Mouse (Mus musculus) lung, adult 2 months (tissue): Measurements from ENCODE around the gene Tmem274. TPM values are rescaled to one million over a fixed set of nuclear protein-coding genes. Genes with fewer than 3 reads are reported as not detected.
A peak's percentile ranks its signal among the peaks of the same experiment; 100 is the strongest.

ENCODE experiments used
- DNase-seq: peaks from one replicate; pipeline ENCODE4 v3.0.0; 2022
- H3K4me1 ChIP-seq: fragments of 200-500 bp; 2 replicates; pipeline ENCODE4 v1.6.1; 2011; ENCODE audit warnings: low read length; ENCODE audit not compliant: control insufficient read depth, insufficient read depth
- H3K4me3 ChIP-seq: fragments of 200-500 bp; replicated peaks from 2 replicates; pipeline ENCODE3; 2011; ENCODE audit warnings: low read depth, mild to moderate bottlenecking, control low read depth, low read length; ENCODE audit errors: extremely low read depth
- CTCF ChIP-seq: fragments of 200-500 bp; IDR thresholded peaks from 2 replicates; pipeline ENCODE4 v1.5.1; 2011; ENCODE audit warnings: mild to moderate bottlenecking, low read length, control low read depth; ENCODE audit not compliant: insufficient read depth
- POLR2A ChIP-seq: fragments of 200-500 bp; IDR thresholded peaks from 2 replicates; pipeline ENCODE4 v1.6.1; 2011; ENCODE audit warnings: low read depth, mild to moderate bottlenecking, control low read depth, low read length, borderline replicate concordance; ENCODE audit errors: extremely low read depth
- WGBS: fragments of 180-500 bp; shearing (Covaris S2); methylation state at CpG from one replicate; pipeline ENCODE4 v1.1.7; 2018; 5-methylcytosine and 5-hydroxymethylcytosine counted together
- polyA plus RNA-seq: library from polyadenylated mRNA; depleted of rRNA; stranded (reverse); fragments of >200 nt; gene quantifications from 2 replicates; pipeline ENCODE4 v1.2.3, GENCODE M21; 2012

The Tmem274 gene
- polyA plus RNA-seq, 1 experiment: not detected

DNA sequence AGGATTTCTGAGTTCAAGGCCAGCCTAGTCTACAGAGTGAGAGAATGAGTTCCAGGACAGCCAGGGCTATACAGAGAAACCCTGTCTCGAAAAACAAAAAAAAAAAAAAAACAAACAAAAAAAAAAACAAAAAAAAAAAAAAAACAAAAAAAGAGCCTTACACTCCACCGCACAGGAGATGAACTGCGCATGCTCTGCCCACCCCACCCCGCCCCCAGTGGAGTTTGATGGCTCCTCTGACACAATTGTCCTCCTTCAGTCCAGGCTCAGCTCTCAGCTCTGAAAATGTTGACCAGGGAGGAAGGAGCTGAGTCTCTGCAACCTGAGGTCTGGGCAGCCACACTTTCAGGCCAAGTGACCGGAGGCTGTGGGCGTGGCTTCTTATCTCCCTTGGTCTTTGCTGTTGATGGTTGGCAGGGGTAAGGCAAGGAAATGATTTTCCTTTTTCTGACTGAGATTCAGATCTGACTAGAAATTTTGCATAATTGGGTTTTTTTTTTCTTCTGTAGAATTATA is 13.7 kb upstream of the Tmem274 start:
- H3K4me3 ChIP-seq: no peak overlapping the region
- TF ChIP-seq CTCF (no peak), POLR2A (no peak)
- no peak for DNase-seq
- no peaks in the 10 kb centered on the region for H3K4me1 ChIP-seq
- 69% methylated on average over 6 of the region's 6 CpGs for WGBS

DNA sequence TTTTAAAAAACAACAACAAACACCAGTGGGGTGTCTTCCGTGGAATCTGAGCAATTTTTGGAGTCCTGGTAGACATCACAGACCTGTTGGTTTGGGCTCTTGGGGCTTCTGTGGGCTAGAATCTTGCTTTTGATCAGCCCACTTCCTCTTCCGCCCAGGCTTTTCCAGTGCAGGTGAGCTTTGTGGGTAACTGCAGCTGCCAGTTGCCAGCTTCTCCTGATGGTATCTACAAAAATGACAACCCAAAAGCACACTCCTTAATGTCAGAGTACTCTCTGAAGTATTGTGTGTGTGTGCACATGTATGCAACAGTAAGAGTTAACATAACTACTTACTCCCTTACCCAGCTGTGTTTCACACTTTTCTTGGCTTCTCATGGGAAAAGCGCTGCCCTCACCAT is 7.6 kb upstream of the Tmem274 start:
- H3K4me1 ChIP-seq: no peaks in the 10 kb centered on the region
- H3K4me3 ChIP-seq: no peak overlapping the region
- WGBS: 88% methylated on average over 3 of the region's 3 CpGs
- no peak for DNase-seq
- TF ChIP-seq POLR2A (no peak), CTCF (no peak)

DNA sequence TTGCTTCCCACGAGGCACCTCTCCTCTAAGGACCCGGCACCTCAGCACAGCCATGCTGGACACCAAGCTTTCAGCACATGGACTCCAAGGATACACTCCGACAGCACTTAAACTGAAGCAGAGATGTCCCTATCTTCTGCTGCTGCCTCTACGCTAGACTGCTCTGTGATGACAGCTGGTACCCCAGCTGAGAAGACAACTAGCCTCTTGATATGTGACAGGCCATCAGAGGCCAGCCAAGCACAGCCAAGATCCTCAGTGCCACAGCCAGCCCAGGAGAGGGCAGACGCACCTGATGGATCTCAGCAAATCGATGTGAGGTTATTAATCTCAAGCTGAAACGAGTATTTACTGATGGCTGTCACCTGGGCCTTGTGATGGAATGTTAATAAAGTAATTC is 2.1 kb upstream of the Tmem274 start:
- Histone ChIP-seq H3K4me1 (no peaks in the 10 kb centered on the region), H3K4me3 (no peak overlapping the region)
- no peak for TF ChIP-seq POLR2A
- no peak for TF ChIP-seq CTCF
- WGBS: 67% methylated on average over 7 of the region's 7 CpGs
- DNase-seq: no peak

DNA sequence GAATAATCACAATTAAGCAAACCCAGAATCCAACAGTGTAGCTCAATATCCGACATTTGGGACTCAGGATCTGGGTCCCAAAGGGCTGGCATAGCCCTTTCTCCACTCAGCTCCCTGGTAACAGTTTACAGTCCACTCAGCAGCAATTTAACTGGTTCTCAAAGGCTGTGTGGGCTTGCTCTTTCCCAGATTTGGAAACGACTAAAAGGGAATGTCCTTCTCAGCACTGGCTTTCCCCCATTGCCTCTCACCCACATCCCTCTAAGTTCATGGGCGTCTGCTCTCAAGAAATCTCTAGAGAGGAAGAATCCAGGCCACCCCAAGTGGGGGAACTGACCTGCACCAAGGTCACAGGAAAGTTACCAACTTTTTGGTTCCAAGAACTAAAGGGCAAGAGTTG is 7.4 kb downstream of the Tmem274 start:
- peak overlapping the region; percentile 82 for H3K4me3 ChIP-seq
- TF ChIP-seq CTCF (no peak), POLR2A (no peak)
- no peaks in the 10 kb centered on the region for H3K4me1 ChIP-seq
- DNase-seq: no peak
- 46% methylated on average over 3 of the region's 3 CpGs for WGBS

DNA sequence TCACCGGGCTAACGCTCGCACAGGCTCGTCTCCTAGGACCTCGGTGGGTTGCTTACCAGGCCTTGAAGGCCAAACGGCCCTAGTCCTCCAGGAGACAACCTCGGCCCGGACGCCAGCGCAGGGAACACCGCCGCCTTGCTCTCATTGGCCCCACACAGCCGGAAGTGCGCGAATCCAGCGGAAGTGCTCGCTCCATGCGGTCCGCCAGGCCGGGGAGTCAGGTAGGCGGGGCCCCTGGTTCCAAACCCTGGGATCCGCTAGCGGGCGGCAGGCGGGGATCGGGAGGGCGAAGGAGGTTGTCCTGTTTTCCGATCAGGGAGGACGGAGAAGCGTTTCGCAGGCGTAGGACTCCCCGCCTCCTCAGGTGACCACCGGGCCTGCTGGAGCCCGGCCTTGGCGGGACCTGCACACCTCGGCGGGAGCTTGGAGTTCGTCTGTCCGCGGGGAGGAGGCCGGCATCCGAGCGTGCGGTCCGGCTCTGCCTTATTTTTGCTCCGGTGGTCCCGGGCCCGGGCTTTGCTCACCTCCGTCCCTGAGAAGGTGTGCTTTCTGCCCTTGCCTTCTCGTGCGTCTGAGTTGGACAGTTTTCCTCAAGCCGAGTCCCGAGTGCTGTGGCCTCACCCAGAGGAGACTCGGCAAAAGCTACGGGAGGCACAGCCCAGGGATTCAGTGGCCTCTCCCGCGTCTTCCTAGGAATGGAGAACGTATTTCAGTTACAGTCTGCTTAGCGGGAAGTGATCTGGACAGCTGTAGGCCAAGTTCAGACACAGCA is 8.1 kb downstream of the Tmem274 start, which contains the start of the genes Nmnat1 and Lzic:
TSS of gene Nmnat1 (minus strand) at position 150 of the 772 bp plus-strand sequence.
TSS of gene Lzic (plus strand) at position 177 of the 772 bp plus-strand sequence.
- under 1% methylated on average over 60 of the region's 60 CpGs for WGBS
- Histone ChIP-seq H3K4me1 (no peaks in the 10 kb centered on the region), H3K4me3 (peak within 1 kb of the TSS; percentile 82)
- DNase-seq: peak; percentile 91
- TF ChIP-seq CTCF: no peak
- peak; percentile 60; the same call in 1 of the 2 replicates for TF ChIP-seq POLR2A

- H3K4me1 ChIP-seq: no peaks in the 10 kb centered on the region
- WGBS: under 1% methylated on average over 10 of the region's 10 CpGs
- peak overlapping the region; percentile 82 for H3K4me3 ChIP-seq
- no peak for TF ChIP-seq CTCF
- no peak for TF ChIP-seq POLR2A
- DNase-seq: peak; percentile 40
Observed at GRCm38 (mm10) chr4:149485825-149486206, 8.6 kb downstream of the Tmem274 start.

- 92% methylated on average over 12 of the region's 12 CpGs for WGBS
- no peak overlapping the region for H3K4me3 ChIP-seq
- TF ChIP-seq POLR2A (no peak), CTCF (no peak)
- no peaks in the 10 kb centered on the region for H3K4me1 ChIP-seq
- DNase-seq: no peak
Observed at GRCm38 (mm10) chr4:149487729-149488128, 10.6 kb downstream of the Tmem274 start.

GRCm38 (mm10) chr4:149489415-149490240 is 12.4 kb downstream of the Tmem274 start:
- Histone ChIP-seq H3K4me3 (no peak overlapping the region), H3K4me1 (no peaks in the 10 kb centered on the region)
- no peak for TF ChIP-seq POLR2A
- TF ChIP-seq CTCF: no peak
- no peak for DNase-seq
- WGBS: 80% methylated on average over 14 of the region's 14 CpGs

DNA sequence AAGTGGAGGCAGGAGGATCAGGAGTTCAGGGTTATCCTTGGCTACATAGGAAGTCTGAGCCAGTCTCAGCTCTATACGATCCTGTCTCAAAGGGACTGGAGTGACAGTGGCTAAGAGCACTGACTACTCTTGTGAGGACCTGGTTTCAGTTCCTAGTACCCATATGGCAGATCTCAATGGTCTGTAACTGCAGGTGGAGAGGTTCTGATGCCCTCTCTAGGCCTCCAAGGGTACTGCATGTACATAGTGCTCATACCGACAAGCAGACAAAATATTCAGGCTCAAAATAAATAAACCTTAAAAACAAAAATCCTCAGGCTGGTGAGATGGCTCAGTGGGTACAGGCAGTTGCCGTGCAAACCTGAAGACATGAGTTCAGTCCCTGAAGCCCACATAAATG is 14.0 kb downstream of the Tmem274 start:
- DNase-seq: no peak
- TF ChIP-seq POLR2A (no peak), CTCF (no peak)
- Histone ChIP-seq H3K4me3 (no peak overlapping the region), H3K4me1 (no peaks in the 10 kb centered on the region)
- WGBS: 96% methylated on average over 3 of the region's 3 CpGs

DNA sequence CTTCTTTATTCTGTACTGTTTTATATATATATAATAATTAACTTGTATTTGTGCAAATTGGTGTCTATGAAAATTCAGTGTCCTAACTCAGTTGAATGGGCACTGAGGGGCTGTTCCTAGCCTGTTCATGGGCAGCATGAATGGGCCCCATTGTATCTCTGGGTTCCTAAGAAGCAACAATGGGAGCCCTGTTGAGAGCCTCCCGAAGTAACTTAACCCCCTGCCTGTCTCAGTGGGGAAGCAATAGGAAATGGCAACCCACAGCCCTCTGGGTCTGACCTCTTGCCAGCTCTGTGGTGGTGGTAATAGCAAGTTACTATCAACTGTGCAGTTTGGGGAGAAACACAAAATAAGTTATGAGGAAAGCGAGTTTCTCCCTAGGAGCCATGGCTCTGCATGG is 19.4 kb downstream of the Tmem274 start:
- no peak overlapping the region for H3K4me3 ChIP-seq
- no peaks in the 10 kb centered on the region for H3K4me1 ChIP-seq
- 76% methylated on average over 2 of the region's 2 CpGs for WGBS
- DNase-seq: no peak
- no peak for TF ChIP-seq POLR2A
- no peak for TF ChIP-seq CTCF
